Mouse (Mus musculus) midbrain, embryonic 13.5 days (tissue): ENCODE results near the gene Trappc4. TPM values are rescaled to one million over a fixed set of nuclear protein-coding genes. Genes with fewer than 3 reads are reported as not detected.
"Not testable (repeated sequence)": the region's sequence is repeated elsewhere in the genome, so short reads cannot be mapped to it uniquely, and the experiment has no call there.

Experiments
- ATAC-seq: fragments of 200-750 bp; cut with Nextera tagmentation; 2 replicates; pipeline ENCODE4 v1.8.0; 2017; ENCODE audit warnings: mild to moderate bottlenecking, moderate TSS enrichment, moderate library complexity
- H3K27ac ChIP-seq: fragments of 300-500 bp; sonication (generic); 2 replicates; pipeline ENCODE4 v1.5.1; 2015; ENCODE audit warnings: inconsistent platforms, mild to moderate bottlenecking, moderate library complexity
- H3K27me3 ChIP-seq: fragments of 300-500 bp; sonication (generic); 2 replicates; pipeline ENCODE4 v1.6.1; 2015; ENCODE audit warnings: mild to moderate bottlenecking, inconsistent platforms
- H3K36me3 ChIP-seq: fragments of 300-500 bp; sonication (generic); 2 replicates; pipeline ENCODE4 v1.6.1; 2015; ENCODE audit warnings: mild to moderate bottlenecking, inconsistent platforms
- H3K4me1 ChIP-seq: fragments of 300-500 bp; sonication (generic); replicated peaks from 2 replicates; pipeline ENCODE4 v1.6.1; 2015; ENCODE audit warnings: inconsistent platforms
- H3K4me2 ChIP-seq: fragments of 300-500 bp; sonication (generic); replicated peaks from 2 replicates; pipeline ENCODE4 v1.6.1; 2015; ENCODE audit warnings: moderate library complexity, mild to moderate bottlenecking, inconsistent platforms
- H3K4me3 ChIP-seq: fragments of 300-500 bp; sonication (generic); replicated peaks from 2 replicates; pipeline ENCODE4 v1.5.1; 2015; ENCODE audit warnings: mild to moderate bottlenecking, inconsistent platforms
- H3K9ac ChIP-seq: fragments of 300-500 bp; sonication (generic); replicated peaks from 2 replicates; pipeline ENCODE4 v1.6.1; 2015; ENCODE audit warnings: mild to moderate bottlenecking, inconsistent platforms
- H3K9me3 ChIP-seq: fragments of 300-500 bp; sonication (generic); 2 replicates; pipeline ENCODE4 v1.6.1; 2016; ENCODE audit warnings: mild to moderate bottlenecking, inconsistent platforms
- whole genome bisulfite sequencing: fragments of 180-500 bp; shearing (Covaris S2); methylation state at CpG from one replicate; pipeline ENCODE4 v1.1.7; 2015; 5-methylcytosine and 5-hydroxymethylcytosine counted together
- microRNA-seq: library from miRNA; unstranded; fragments of <30 nt; microRNA quantifications from one replicate; pipeline ENCODE4, GENCODE M21; 2016
- polyA plus RNA-seq: library from polyadenylated mRNA; unstranded; fragments of >200 nt; fragmentation: Nextera tagmentation; extraction: Ambion mirVana; gene quantifications from 2 replicates; pipeline ENCODE4 v1.2.1, GENCODE M21; 2015

Trappc4 gene
- polyA plus RNA-seq, 1 experiment from 2014 or later = 364 TPM

GRCm38 (mm10) chr9:44378153-44378730, 29.2 kb downstream of the Trappc4 start:
- H3K9me3 ChIP-seq = no peaks in the 10 kb centered on the region
- peak overlapping the region; percentile 68 for H3K4me2 ChIP-seq
- H3K27ac ChIP-seq = peak overlapping the region; percentile 87
- peaks cover 25% of the 10 kb centered on the region for H3K36me3 ChIP-seq
- H3K4me3 ChIP-seq = peak overlapping the region; percentile 93
- peak overlapping the region; percentile 68 for H3K9ac ChIP-seq
- peaks cover 29% of the 10 kb centered on the region for H3K4me1 ChIP-seq
- no peak for ATAC-seq
- no peaks in the 10 kb centered on the region for H3K27me3 ChIP-seq
- WGBS = 92% methylated on average over 5 of the region's 5 CpGs

GRCm38 (mm10) chr9:44377335-44377734, 30.1 kb downstream of the Trappc4 start:
- not testable (repeated sequence) for H3K9me3 ChIP-seq, H3K27me3 ChIP-seq, H3K4me2 ChIP-seq, ATAC-seq, H3K9ac ChIP-seq, H3K27ac ChIP-seq, H3K4me3 ChIP-seq
- 92% methylated on average over 2 of the region's 2 CpGs for WGBS
- Histone ChIP-seq H3K4me1 (peaks cover 29% of the 10 kb centered on the region), H3K36me3 (peaks cover 16% of the 10 kb centered on the region)

GRCm38 (mm10) chr9:44376141-44376540, 31.3 kb downstream of the Trappc4 start:
- Histone ChIP-seq H3K36me3 (peaks cover 4% of the 10 kb centered on the region), H3K9me3 (no peaks in the 10 kb centered on the region), H3K4me1 (peaks cover 24% of the 10 kb centered on the region), H3K27me3 (no peaks in the 10 kb centered on the region), H3K9ac (no peak overlapping the region), H3K27ac (no peak overlapping the region), H3K4me2 (no peak overlapping the region), H3K4me3 (no peak overlapping the region)
- ATAC-seq = no peak
- 95% methylated on average over 6 of the region's 6 CpGs for WGBS

- H3K4me1 ChIP-seq = peaks cover 7% of the 10 kb centered on the region
- H3K36me3 ChIP-seq = no peaks in the 10 kb centered on the region
- no peaks in the 10 kb centered on the region for H3K27me3 ChIP-seq
- H3K4me2 ChIP-seq = no peak overlapping the region
- H3K9me3 ChIP-seq = no peaks in the 10 kb centered on the region
- no peak overlapping the region for H3K4me3 ChIP-seq
- ATAC-seq = no peak
- no peak overlapping the region for H3K27ac ChIP-seq
- H3K9ac ChIP-seq = no peak overlapping the region
These were observed 34.0 kb downstream of the Trappc4 start for GRCm38 (mm10) chr9:44373386-44373785.

GRCm38 (mm10) chr9:44364480-44364879, 42.9 kb downstream of the Trappc4 start:
- Histone ChIP-seq H3K9me3 (no peaks in the 10 kb centered on the region), H3K4me2 (no peak overlapping the region), H3K4me3 (no peak overlapping the region), H3K27me3 (no peaks in the 10 kb centered on the region), H3K27ac (no peak overlapping the region), H3K4me1 (peaks cover 11% of the 10 kb centered on the region), H3K36me3 (peaks cover 5% of the 10 kb centered on the region), H3K9ac (no peak overlapping the region)
- WGBS = 63% methylated on average over 3 of the region's 3 CpGs
- ATAC-seq = no peak

GRCm38 (mm10) chr9:44361931-44362330, 45.5 kb downstream of the Trappc4 start:
- H3K4me2 ChIP-seq = peak overlapping the region; percentile 82
- H3K36me3 ChIP-seq = peaks cover 25% of the 10 kb centered on the region
- H3K4me1 ChIP-seq = peaks cover 13% of the 10 kb centered on the region
- H3K9ac ChIP-seq = 0 out of 2 replicates have a peak overlapping the region, but pooled peaks have one; percentile 93
- H3K9me3 ChIP-seq, H3K27me3 ChIP-seq: not testable (repeated sequence)
- peak; percentile 59 for ATAC-seq
- WGBS = 42% methylated on average over 4 of the region's 4 CpGs
- H3K27ac ChIP-seq = peak overlapping the region; percentile 72; the same call in 1 of the 2 replicates
- peak overlapping the region; percentile 96 for H3K4me3 ChIP-seq

- WGBS = 1% methylated on average over 44 of the region's 44 CpGs
- Histone ChIP-seq H3K27ac (peak within 1 kb of the TSS; percentile 72), H3K4me1 (peaks cover 14% of the 10 kb centered on the region), H3K36me3 (peaks cover 31% of the 10 kb centered on the region), H3K9me3 (no peaks in the 10 kb centered on the region), H3K27me3 (no peaks in the 10 kb centered on the region), H3K4me2 (peak within 1 kb of the TSS; percentile 82), H3K9ac (peak within 1 kb of the TSS; percentile 93), H3K4me3 (peak within 1 kb of the TSS; percentile 96)
- ATAC-seq = peak; percentile 96
These were observed 46.0 kb downstream of the Trappc4 start, which contains the start of gene Vps11 for GRCm38 (mm10) chr9:44361190-44361917. Gene Vps11 (minus strand): TSS chr9:44361670.

GRCm38 (mm10) chr9:44357207-44357606, 50.2 kb downstream of the Trappc4 start:
- peaks cover 72% of the 10 kb centered on the region for H3K36me3 ChIP-seq
- no peak overlapping the region for H3K27ac ChIP-seq
- no peak overlapping the region for H3K4me2 ChIP-seq
- ATAC-seq = no peak
- no peaks in the 10 kb centered on the region for H3K27me3 ChIP-seq
- no peak overlapping the region for H3K4me3 ChIP-seq
- 81% methylated on average over 4 of the region's 4 CpGs for WGBS
- H3K4me1 ChIP-seq = peaks cover 14% of the 10 kb centered on the region
- no peak overlapping the region for H3K9ac ChIP-seq
- no peaks in the 10 kb centered on the region for H3K9me3 ChIP-seq

Small RNA genes within 50 kb of the gene (microRNA-seq; reads per million reads assigned to microRNA genes)
- not detected for gene Mir7085

Other genes starting within 250 kb of the Trappc4 start
- gene Cbl, start 173.6 kb downstream of the Trappc4 start, polyA plus RNA-seq = 26.2 and 28.5 TPM in 2 replicates
- not detected in 2 replicates for gene Ccdc153, start 166.9 kb downstream of the Trappc4 start, polyA plus RNA-seq
- 0.48 and 0.64 TPM in 2 replicates for gene Pdzd3, start 156.1 kb downstream of the Trappc4 start, polyA plus RNA-seq
- gene Nlrx1, start 139.0 kb downstream of the Trappc4 start, polyA plus RNA-seq = 3.3 and 3.5 TPM in 2 replicates
- 17.3 and 18.1 TPM in 2 replicates for gene Abcg4, start 119.0 kb downstream of the Trappc4 start, polyA plus RNA-seq
- gene Hinfp, start 101.9 kb downstream of the Trappc4 start, polyA plus RNA-seq = 37.5 and 38.5 TPM in 2 replicates
- gene C2cd2l, start 87.3 kb downstream of the Trappc4 start, polyA plus RNA-seq = 23.0 and 27.3 TPM in 2 replicates
- 40.8 TPM in 2 replicates for gene Dpagt1, start 81.6 kb downstream of the Trappc4 start, polyA plus RNA-seq
- 193 and 209 TPM in 2 replicates for gene H2afx, start 72.9 kb downstream of the Trappc4 start, polyA plus RNA-seq
- gene Hmbs, start 63.4 kb downstream of the Trappc4 start, polyA plus RNA-seq = 72.3 and 72.9 TPM in 2 replicates
- gene Vps11, start 45.9 kb downstream of the Trappc4 start, polyA plus RNA-seq = 41.2 and 41.6 TPM in 2 replicates
- gene Hyou1, start 28.1 kb downstream of the Trappc4 start, polyA plus RNA-seq = 28.1 and 28.4 TPM in 2 replicates
- 34.7 and 35.9 TPM in 2 replicates for gene Slc37a4, start 10.7 kb downstream of the Trappc4 start, polyA plus RNA-seq
- gene Rps25, start 461 bp downstream of the Trappc4 start, polyA plus RNA-seq = 1,334 and 1,353 TPM in 2 replicates
- gene Ccdc84, start 11.0 kb upstream of the Trappc4 start, polyA plus RNA-seq = 36.7 and 40.7 TPM in 2 replicates
- not detected in 2 replicates for gene Foxr1, start 33.5 kb upstream of the Trappc4 start, polyA plus RNA-seq
- gene Upk2, start 47.4 kb upstream of the Trappc4 start, polyA plus RNA-seq = not detected in 2 replicates
- 8.0 and 9.2 TPM in 2 replicates for gene Bcl9l, start 75.2 kb upstream of the Trappc4 start, polyA plus RNA-seq
- not detected in 2 replicates for gene Cxcr5, start 154.3 kb upstream of the Trappc4 start, polyA plus RNA-seq
- 27.5 and 28.1 TPM in 2 replicates for gene Ddx6, start 197.3 kb upstream of the Trappc4 start, polyA plus RNA-seq